Mouse (Mus musculus) left cerebral cortex, adult 9 months (tissue): ENCODE results near the gene Unc13d.
A peak's percentile ranks its signal among the peaks of the same experiment; 100 is the strongest.
"Not testable (repeated sequence)": the region's sequence is repeated elsewhere in the genome, so short reads cannot be mapped to it uniquely, and the experiment has no call there.

Experiments used
- DNase-seq, 2 experiments: peaks; one replicate each; pipeline ENCODE4 v3.0.0; 2022; ENCODE audit warnings: low spot score in 2 of 2

The Unc13d gene

GRCm38 (mm10) chr11:116049610-116050009, 28.2 kb downstream of the Unc13d start:
- DNase-seq, result no peak

DNA sequence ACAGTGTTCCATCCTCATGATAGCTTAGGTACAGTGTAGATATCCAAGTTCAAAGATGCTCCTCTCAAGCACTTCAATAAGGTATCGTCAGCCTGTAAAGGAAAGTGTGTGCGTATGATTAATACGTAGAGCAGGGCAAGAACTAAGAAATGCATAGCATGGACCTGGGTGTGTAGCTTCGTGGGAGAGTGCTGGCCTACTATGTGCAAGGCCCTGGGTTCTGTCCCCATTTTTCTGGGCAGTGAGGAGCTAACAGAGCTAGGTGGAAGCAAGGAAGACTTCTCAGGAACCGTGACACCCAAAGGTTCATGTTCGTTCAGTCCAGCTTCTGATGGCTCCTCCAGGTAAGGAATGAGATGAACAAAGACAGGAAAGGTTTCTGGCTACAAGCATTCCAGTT, 32.6 kb downstream of the Unc13d start:
- DNase-seq, result no peak

- no peak for DNase-seq
Observed at GRCm38 (mm10) chr11:116043286-116043685, 34.5 kb downstream of the Unc13d start.

GRCm38 (mm10) chr11:116042372-116043138, 35.2 kb downstream of the Unc13d start:
- DNase-seq, result no peak

- DNase-seq, result no peak
Observed at GRCm38 (mm10) chr11:116041833-116042232, 35.9 kb downstream of the Unc13d start.

GRCm38 (mm10) chr11:116040593-116040992, 37.2 kb downstream of the Unc13d start:
- no peak for DNase-seq

DNA sequence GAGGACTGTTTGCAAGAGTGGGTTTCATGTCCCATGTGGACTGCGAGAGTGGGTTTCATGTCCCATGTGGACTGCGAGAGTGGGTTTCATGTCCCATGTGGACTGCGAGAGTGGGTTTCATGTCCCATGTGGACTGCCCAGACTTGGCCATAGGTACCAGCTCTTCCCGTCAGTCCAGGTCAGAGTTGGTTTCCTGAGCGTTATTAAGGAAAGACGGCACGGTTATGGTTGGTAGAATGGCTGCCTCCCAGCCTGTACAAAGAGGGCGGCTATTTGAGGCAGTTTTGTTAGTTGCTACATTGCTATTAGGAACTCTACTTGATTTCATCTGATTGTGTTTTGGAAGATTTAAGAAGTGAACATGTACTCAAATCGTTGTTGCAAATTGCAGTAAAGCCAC, 39.9 kb downstream of the Unc13d start:
- no peak for DNase-seq

GRCm38 (mm10) chr11:116036671-116037070, 41.1 kb downstream of the Unc13d start:
- DNase-seq, result no peak

GRCm38 (mm10) chr11:116034584-116034983, 43.2 kb downstream of the Unc13d start:
- no peak for DNase-seq

DNA sequence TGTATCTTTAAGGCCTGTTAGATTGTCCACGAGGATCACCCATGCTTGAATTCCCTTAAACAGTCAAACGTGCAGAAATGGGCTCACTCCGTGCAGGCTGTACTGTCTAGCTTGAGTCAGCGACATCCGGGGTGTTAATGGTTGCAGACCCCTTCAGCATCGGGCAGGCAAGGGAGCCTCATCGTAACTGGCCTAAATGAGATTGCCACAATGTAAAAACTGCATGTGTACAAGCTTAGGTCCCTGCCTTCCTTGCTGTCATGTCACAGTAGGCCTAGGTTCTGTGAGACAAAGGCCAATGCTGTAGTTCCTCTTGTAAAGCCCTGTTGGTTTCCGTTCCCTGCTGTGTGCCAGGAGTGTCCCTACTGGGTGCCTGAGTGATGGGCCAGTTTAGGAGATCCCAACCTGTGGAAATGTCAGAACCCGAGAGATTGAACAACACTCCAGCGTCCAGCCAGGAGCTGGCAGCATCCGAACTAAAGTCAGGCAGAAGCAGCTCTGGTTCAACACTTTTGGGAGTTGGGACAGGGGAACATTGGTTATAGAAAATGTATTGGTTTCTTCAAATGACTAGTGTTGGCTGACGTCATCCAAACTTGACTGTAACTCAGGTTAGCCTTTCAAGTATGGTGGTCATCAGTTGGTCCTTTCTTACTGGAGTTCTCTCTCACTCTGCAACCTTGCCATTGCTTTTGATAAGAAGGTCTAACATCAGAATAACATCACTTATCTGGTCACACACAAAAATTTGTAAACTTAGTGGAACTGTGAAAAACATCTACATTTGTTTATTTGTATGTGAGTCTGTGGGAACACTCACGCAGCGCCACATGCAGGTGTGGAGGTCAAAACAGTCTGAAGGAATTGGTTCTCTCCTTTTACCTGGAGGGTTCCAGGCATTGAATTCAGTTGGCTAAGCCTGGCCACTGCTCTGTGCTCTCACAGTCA, 46.6 kb downstream of the Unc13d start:
- DNase-seq, result no peak

DNA sequence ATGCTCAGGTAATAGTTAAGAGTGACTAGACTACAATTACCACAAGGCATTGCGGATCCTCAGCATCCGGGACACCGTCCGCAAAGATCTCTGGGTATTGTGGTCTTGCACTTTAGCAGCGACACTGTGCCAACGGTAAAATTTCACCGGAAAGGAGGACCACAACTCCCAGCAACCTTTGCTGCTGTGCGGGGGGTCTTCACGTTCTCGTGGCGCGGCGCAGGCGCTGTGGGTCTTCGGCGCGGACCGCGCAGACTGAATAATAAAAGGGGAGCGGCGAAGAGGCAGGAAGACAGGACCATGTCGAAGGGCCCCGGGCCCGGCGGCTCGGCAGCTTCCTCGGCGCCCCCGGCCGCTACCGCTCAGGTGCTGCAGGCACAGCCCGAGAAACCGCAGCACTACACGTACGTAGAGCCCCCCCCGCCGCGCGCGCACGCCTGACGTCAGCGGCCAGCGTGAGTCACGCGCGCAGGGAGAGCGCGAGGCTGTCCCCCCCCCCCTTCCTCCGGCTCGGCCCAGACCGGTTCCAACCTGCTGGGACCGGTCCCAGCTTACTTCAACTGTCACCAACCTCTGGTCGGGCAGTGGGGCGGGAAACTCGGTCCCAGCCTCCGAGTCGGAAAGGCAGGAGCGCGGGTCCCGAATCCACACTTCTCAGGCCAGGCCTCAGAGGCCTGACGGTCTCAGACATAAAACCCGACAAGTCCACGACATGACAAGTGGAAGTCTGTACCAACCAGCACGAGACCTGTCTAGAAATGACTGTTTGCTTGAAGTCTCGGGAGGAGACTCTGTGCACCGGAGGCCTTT, 47.5 kb downstream of the Unc13d start, which contains the start of gene Unk:
Unk (plus strand) TSS at position 235 of the 810 bp plus-strand sequence.
- peak; percentile 97 to 99 for DNase-seq

- DNase-seq, result no peak
Observed at GRCm38 (mm10) chr11:116029086-116029865, 48.5 kb downstream of the Unc13d start.

DNA sequence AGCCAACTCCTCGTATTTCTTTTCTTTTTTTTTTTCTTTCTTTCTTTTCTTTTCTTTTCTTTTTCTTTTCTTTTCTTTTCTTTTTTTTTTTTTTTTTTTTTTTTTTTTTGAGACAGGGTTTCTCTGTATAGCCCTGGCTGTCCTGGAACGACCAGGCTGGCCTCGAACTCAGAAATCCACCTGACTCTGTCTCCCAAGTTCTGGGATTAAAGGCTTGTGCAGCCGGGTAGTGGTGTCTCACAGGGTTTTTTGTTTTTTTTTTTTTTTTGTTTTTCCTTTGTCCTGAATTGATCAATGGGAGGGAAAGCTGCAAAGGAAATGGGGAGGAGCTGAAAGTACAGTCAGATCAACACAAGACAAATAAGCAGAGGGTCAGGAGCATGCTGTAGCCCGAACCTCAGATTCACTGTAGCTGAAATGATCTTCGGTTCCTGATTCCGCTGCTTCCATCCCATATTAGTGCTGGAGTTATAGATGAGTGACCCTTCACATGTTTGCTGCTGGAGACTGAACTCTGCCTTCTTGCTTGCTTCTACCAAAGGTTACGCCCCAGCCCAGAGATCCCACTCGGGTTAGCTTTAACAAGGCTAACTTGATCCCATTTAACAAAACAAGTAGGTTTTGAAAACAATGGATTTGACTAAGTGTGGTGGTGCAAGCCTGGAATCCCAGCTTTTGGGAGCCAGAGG, 49.4 kb downstream of the Unc13d start:
- DNase-seq, result no peak

- no peak for DNase-seq
Observed at GRCm38 (mm10) chr11:116027756-116028155, 50.0 kb downstream of the Unc13d start, which contains the start of gene H3f3b. H3f3b (minus strand) TSS chr11:116027962.

DNA sequence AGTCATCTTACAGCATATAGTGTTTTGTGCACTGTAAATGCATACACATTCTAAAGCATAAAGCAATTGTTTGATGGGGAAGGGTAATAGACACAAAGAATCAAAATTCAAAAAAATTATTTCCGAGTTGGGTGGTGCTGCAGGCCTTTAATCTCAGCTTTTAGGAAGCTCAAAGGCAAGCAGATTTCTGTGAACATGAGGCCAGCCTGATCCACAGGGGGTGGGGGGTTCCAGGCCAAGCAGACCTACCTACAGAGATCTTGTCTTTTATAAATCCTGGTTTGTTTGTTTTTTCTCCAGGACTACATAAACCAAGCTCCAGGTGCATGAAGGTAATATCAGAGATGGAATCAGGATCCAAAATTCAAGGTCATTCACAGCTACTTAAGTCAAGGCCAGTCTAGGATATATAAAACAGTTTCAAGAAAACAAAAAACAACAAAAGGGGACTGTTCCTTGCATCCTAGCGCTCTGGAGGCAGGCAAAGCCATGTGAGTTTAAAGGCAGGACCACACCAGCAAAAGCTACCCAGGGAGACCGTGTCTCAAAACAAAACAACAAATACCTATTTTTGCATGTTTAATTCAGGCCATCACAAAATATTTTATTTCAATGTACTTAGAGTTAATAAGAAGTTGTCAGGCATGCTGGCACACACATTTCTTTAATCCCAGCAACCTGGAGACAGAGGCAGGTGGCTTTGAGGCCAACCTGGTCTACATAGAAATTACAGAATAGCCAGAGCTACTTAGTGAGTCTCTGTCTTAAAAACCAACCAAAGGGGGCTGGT, 52.5 kb downstream of the Unc13d start:
- DNase-seq, result no peak

- DNase-seq, result peak; percentile 98
Observed at GRCm38 (mm10) chr11:116024356-116024808, 53.4 kb downstream of the Unc13d start.

DNA sequence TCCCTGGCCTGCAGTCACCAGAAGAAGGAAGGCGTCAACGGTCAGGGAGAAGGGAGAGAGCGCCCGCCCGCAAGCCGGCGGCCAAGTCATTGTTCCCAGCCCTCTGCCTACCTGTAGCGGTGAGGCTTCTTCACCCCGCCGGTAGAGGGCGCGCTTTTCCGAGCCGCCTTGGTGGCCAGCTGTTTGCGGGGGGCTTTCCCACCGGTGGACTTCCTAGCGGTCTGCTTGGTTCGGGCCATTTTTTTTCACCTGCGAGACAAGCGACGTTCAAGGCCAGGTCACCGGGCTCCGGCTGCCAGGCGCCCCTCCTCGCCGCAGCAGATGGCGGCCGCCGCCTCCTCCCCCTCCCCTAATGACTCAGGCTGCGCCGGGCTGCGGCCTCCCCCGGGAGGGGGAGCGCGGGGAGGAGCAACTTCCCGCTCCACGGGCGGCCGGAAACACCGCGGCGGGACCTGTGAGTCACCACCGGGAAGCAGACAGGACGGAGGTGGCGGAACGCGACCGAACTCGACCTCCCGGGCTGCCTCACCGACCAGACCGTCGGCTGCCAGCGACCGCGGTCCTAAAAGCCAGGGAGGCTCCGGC, 53.9 kb downstream of the Unc13d start:
- DNase-seq, result peak; percentile 71 to 81

- not testable (repeated sequence) for DNase-seq
Observed at GRCm38 (mm10) chr11:116023074-116023770, 54.5 kb downstream of the Unc13d start.
